Mouse (Mus musculus) C2C12 (cell line): ENCODE data around the gene Scarb1.

Source experiments
- CTCF ChIP-seq: IDR thresholded peaks from one replicate; pipeline ENCODE4 v1.5.1; 2011; ENCODE audit not compliant: control insufficient read depth, insufficient read depth, insufficient read length
- FOSL1 ChIP-seq: IDR thresholded peaks from one replicate; pipeline ENCODE4 v1.8.0; 2011; ENCODE audit warnings: mild to moderate bottlenecking, low read length; ENCODE audit not compliant: poor library complexity, insufficient read depth, severe bottlenecking

DNA sequence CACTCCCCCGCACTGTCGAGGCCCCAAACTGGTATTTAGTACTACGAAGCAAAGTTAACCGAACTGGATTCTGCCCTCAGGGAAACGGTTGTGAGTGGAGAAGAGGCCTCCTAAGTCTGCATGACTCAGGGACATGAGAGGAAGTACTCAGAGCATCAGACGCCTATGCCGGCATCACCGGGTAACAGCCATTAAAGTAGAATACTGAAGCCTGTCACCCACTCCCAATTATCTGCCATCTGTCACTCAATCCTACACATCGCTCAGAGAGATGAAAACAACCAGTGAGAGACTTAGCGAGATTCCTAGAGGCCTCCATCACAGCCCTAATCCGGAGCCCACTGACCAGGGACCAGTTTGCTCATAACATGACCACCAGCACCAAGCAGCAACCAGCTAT lies 26.9 kb downstream of the Scarb1 start:
- TF ChIP-seq CTCF (no peak), FOSL1 (no peak)
